Mouse (Mus musculus): ENCODE measurements around the gene Clic3. TPM values are rescaled to one million over a fixed set of nuclear protein-coding genes. Genes with fewer than 3 reads are reported as not detected.
A peak's percentile ranks its signal among the peaks of the same experiment; 100 is the strongest.

Gene Clic3
- polyA plus RNA-seq, 1 experiment from 2014 or later, result 1.1 TPM

GRCm38 (mm10) chr2:25429435-25430180, 27.0 kb upstream of the Clic3 start:
- no peak overlapping the region for H3K27ac ChIP-seq
- 68% methylated on average over 5 of the region's 5 CpGs for WGBS
- H3K36me3 ChIP-seq (replicated peaks), result peaks cover 2% of the 10 kb centered on the region
- peaks cover 36% of the 10 kb centered on the region for H3K27me3 ChIP-seq
- peak overlapping the region; percentile 72 for H3K4me3 ChIP-seq (replicated peaks)
- H3K4me2 ChIP-seq, result peak overlapping the region; percentile 79
- H3K9me3 ChIP-seq, result no peaks in the 10 kb centered on the region
- peak overlapping the region; percentile 77 for H3K9ac ChIP-seq
- H3K4me1 ChIP-seq, result peaks cover 22% of the 10 kb centered on the region
- no peak for ATAC-seq (ENCODE audit: low FRiP score)

- H3K4me2 ChIP-seq, result no peak overlapping the region
- peaks cover 9% of the 10 kb centered on the region for H3K36me3 ChIP-seq (replicated peaks)
- H3K4me1 ChIP-seq, result peaks cover 22% of the 10 kb centered on the region
- H3K9ac ChIP-seq, result 0 out of 2 replicates have a peak overlapping the region, but pooled peaks have one; percentile 77
- no peak overlapping the region for H3K4me3 ChIP-seq (replicated peaks)
- H3K9me3 ChIP-seq, result no peaks in the 10 kb centered on the region
- 66% methylated on average over 17 of the region's 17 CpGs for whole genome bisulfite sequencing
- peaks cover 26% of the 10 kb centered on the region for H3K27me3 ChIP-seq
- no peak for ATAC-seq (ENCODE audit: low FRiP score)
- H3K27ac ChIP-seq, result no peak overlapping the region; the same call in 1 of the 2 replicates
These were observed 26.0 kb upstream of the Clic3 start for GRCm38 (mm10) chr2:25430395-25431233.

GRCm38 (mm10) chr2:25431308-25431855, 25.3 kb upstream of the Clic3 start:
- peaks cover 22% of the 10 kb centered on the region for H3K4me1 ChIP-seq
- no peak overlapping the region; the same call in 1 of the 2 replicates for H3K27ac ChIP-seq
- H3K27me3 ChIP-seq, result peaks cover 18% of the 10 kb centered on the region; the same call in 1 of the 2 replicates
- no peak overlapping the region for H3K9ac ChIP-seq
- H3K9me3 ChIP-seq, result no peaks in the 10 kb centered on the region
- no peak overlapping the region for H3K4me3 ChIP-seq (replicated peaks)
- no peak for ATAC-seq (ENCODE audit: low FRiP score)
- WGBS, result 74% methylated on average over 6 of the region's 6 CpGs
- H3K4me2 ChIP-seq, result no peak overlapping the region
- peaks cover 14% of the 10 kb centered on the region for H3K36me3 ChIP-seq (replicated peaks)

GRCm38 (mm10) chr2:25432326-25433098, 24.1 kb upstream of the Clic3 start:
- Histone ChIP-seq H3K4me3 (replicated peaks) (no peak overlapping the region), H3K36me3 (replicated peaks) (peaks cover 25% of the 10 kb centered on the region), H3K9me3 (no peaks in the 10 kb centered on the region), H3K4me2 (no peak overlapping the region), H3K4me1 (peaks cover 22% of the 10 kb centered on the region), H3K27me3 (peaks cover 15% of the 10 kb centered on the region; the same call in 1 of the 2 replicates), H3K9ac (no peak overlapping the region), H3K27ac (no peak overlapping the region)
- no peak for ATAC-seq (ENCODE audit: low FRiP score)
- WGBS, result 81% methylated on average over 11 of the region's 11 CpGs

DNA sequence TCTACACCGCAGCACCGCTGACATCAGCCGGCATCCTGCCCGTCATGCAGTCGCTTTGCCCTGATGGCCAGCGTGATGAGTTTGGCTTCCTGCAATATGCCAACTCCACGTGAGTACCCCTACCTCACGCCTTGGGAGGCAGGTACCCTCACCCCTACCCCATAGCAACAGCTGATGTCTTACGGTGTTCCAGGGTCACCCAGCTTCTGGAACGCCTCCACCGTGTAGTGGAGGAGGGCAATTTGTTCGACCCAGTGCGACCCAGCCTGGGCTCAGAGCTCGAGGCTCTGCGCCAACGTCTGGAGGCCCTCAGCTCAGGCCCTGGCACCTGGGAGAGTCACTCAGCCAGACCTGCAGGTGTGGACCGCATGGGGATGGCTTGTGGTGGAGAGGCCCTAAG, 23.5 kb upstream of the Clic3 start:
- no peak for ATAC-seq (ENCODE audit: low FRiP score)
- no peak overlapping the region for H3K4me3 ChIP-seq (replicated peaks)
- H3K4me1 ChIP-seq, result peaks cover 22% of the 10 kb centered on the region
- H3K9me3 ChIP-seq, result no peaks in the 10 kb centered on the region
- no peak overlapping the region for H3K9ac ChIP-seq
- H3K4me2 ChIP-seq, result no peak overlapping the region
- peaks cover 15% of the 10 kb centered on the region; the same call in 1 of the 2 replicates for H3K27me3 ChIP-seq
- H3K27ac ChIP-seq, result no peak overlapping the region
- 90% methylated on average over 17 of the region's 17 CpGs for WGBS
- peaks cover 30% of the 10 kb centered on the region for H3K36me3 ChIP-seq (replicated peaks)

DNA sequence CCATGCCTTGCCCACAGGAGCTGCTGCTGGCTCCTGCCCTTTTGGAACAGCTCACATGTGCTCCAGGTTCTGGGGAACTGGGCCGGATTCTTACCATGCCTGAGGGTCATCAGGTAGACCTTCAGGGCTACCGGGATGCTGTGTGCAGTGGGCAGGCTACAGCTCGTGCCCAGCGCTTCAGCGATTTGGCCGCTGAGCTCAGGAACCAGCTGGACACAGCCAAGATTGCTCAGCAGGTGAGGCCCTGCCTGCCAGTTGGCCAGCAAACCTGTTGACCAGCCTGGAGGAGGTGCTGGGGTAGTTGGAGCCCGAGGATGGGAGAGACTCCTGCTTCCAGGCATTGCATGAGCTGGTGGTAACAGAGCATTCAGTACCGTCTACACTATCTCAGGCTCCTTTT, 22.3 kb upstream of the Clic3 start:
- no peak overlapping the region for H3K4me2 ChIP-seq
- H3K36me3 ChIP-seq (replicated peaks), result peaks cover 42% of the 10 kb centered on the region
- 85% methylated on average over 8 of the region's 8 CpGs for WGBS
- H3K27ac ChIP-seq, result no peak overlapping the region
- no peak overlapping the region for H3K9ac ChIP-seq
- no peak for ATAC-seq (ENCODE audit: low FRiP score)
- peaks cover 17% of the 10 kb centered on the region for H3K4me1 ChIP-seq
- H3K27me3 ChIP-seq, result peaks cover 13% of the 10 kb centered on the region; the same call in 1 of the 2 replicates
- no peak overlapping the region for H3K4me3 ChIP-seq (replicated peaks)
- no peaks in the 10 kb centered on the region for H3K9me3 ChIP-seq

DNA sequence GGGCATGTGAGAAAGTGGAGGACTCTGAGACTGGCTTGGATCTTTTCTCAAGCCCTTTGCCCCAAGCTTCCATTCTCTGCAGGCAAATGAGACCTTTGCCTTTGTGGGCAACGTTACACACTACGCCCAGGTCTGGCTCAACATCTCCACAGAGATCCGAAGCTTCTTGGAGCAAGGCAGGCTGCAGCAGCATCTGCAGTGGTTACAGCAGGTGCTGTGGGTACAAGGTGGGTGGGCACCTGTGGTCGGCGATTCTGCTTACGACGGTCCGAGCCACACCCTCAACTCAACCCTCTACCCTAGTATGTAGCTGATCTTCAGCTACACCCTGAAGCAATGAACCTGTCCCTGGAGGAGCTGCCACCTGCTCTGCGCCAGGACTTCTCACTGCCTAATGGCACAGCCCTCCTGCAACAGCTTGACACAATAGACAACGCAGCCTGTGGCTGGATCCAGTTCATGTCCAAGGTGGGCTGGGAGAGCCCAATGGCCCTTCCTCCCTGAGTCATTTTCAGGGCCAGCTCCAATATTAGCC, 20.3 kb upstream of the Clic3 start:
- peaks cover 59% of the 10 kb centered on the region for H3K36me3 ChIP-seq (replicated peaks)
- no peak overlapping the region for H3K4me2 ChIP-seq
- ATAC-seq (ENCODE audit: low FRiP score), result no peak
- no peaks in the 10 kb centered on the region for H3K9me3 ChIP-seq
- WGBS, result 94% methylated on average over 10 of the region's 10 CpGs
- H3K9ac ChIP-seq, result no peak overlapping the region
- no peak overlapping the region for H3K27ac ChIP-seq
- H3K4me3 ChIP-seq (replicated peaks), result no peak overlapping the region
- no peaks in the 10 kb centered on the region for H3K4me1 ChIP-seq
- H3K27me3 ChIP-seq, result no peaks in the 10 kb centered on the region

GRCm38 (mm10) chr2:25441067-25441466, 15.6 kb upstream of the Clic3 start:
- H3K4me2 ChIP-seq, result no peak overlapping the region
- H3K4me1 ChIP-seq, result no peaks in the 10 kb centered on the region
- H3K9ac ChIP-seq, result no peak overlapping the region
- H3K27ac ChIP-seq, result no peak overlapping the region
- peaks cover 94% of the 10 kb centered on the region for H3K36me3 ChIP-seq (replicated peaks)
- H3K4me3 ChIP-seq (replicated peaks), result no peak overlapping the region
- 90% methylated on average over 20 of the region's 20 CpGs for WGBS
- H3K9me3 ChIP-seq, result no peaks in the 10 kb centered on the region
- ATAC-seq (ENCODE audit: low FRiP score), result no peak
- H3K27me3 ChIP-seq, result no peaks in the 10 kb centered on the region

DNA sequence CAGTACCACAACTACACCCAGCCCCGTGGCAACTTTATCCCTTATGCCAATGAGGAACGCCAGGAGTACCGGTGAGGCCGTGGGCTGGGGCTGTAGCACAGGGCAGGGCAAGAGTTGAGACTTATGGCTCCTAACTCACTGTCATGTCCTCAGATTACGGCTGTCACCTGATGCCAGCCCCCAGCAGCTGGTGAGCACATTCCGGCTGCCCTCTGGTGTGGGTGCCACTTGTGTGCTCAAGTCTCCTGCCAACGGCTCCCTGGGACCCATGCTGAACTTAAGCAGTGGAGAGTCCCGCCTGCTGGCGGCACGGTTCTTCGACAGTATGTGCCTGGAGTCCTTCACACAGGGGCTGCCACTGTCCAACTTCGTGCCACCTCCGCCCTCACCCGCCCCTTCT, 14.0 kb upstream of the Clic3 start:
- no peaks in the 10 kb centered on the region for H3K27me3 ChIP-seq
- H3K4me2 ChIP-seq, result no peak overlapping the region
- 97% methylated on average over 14 of the region's 14 CpGs for WGBS
- H3K27ac ChIP-seq, result no peak overlapping the region
- peaks cover 95% of the 10 kb centered on the region for H3K36me3 ChIP-seq (replicated peaks)
- H3K4me3 ChIP-seq (replicated peaks), result no peak overlapping the region
- no peaks in the 10 kb centered on the region for H3K4me1 ChIP-seq
- no peak overlapping the region for H3K9ac ChIP-seq
- no peaks in the 10 kb centered on the region for H3K9me3 ChIP-seq
- ATAC-seq (ENCODE audit: low FRiP score), result no peak

DNA sequence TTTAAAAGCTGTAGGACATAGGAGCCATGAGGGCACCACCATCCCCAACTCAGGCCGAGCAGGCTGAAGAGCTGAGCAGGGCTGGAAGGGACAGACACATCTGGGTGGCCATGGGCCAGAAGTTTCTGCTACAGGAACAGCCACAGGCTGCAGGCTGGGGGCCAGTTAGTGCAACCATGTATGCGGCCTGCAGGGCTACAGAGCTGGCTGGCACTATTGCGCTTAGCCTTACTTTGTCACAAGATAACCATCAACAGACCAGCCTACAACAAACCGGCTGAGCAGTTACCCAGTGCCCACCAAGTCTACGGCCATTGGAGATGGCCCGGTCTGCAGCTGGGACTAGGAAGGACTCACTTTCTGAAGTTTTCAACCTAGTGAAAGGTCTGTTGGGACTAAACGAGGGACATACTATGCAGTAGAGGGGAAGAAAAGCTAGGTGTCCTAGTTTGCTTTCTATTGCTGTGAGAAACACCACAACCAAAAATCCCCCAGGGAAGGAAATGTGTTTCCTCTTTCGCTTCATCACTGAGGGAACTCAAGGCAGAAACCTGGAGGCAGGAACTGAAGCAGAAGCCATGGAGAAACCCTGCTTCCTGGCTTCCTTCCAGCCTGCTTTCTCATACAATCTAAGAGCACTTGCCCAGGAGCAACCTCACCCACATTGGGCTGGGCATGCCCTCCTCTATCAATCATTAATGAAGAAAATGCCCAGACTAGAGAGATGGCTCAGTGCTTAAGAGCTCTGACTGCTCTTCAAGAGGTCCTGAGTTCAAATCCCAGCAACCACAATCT, 5.6 kb upstream of the Clic3 start:
- WGBS, result 84% methylated on average over 8 of the region's 8 CpGs

DNA sequence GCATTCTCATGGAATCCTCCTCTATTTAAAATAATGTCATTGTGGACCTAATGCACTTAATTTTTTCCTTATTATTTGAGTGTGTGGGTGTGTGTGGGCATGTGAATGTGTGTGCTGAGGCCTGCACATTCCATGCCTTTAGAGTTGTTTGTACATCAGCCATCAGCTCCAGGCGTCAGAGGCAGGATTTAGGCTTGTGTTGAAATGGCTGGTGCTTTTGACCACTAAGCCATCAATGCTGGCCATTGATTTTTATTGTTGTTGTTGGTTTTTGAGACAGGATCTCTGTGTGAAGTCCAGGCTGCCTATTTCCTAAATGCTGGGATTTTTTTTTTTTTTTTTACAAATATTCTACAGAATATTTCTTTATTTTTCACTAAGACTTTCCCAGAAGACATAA, 3.7 kb upstream of the Clic3 start:
- no peaks in the 10 kb centered on the region for H3K9me3 ChIP-seq
- ATAC-seq (ENCODE audit: low FRiP score), result no peak
- H3K27me3 ChIP-seq, result no peaks in the 10 kb centered on the region; the same call in 1 of the 2 replicates
- no peak overlapping the region for H3K9ac ChIP-seq
- 61% methylated on average over 1 of the region's 1 CpGs for WGBS
- H3K4me1 ChIP-seq, result no peaks in the 10 kb centered on the region
- H3K4me3 ChIP-seq (replicated peaks), result no peak overlapping the region
- H3K4me2 ChIP-seq, result no peak overlapping the region
- H3K36me3 ChIP-seq (replicated peaks), result peaks cover 3% of the 10 kb centered on the region
- H3K27ac ChIP-seq, result no peak overlapping the region

More for the DNA sequence above, 5.6 kb upstream of the Clic3 start:
- Histone ChIP-seq H3K9me3 (no peaks in the 10 kb centered on the region), H3K4me3 (replicated peaks) (no peak overlapping the region), H3K27ac (no peak overlapping the region), H3K4me1 (no peaks in the 10 kb centered on the region), H3K27me3 (no peaks in the 10 kb centered on the region), H3K4me2 (no peak overlapping the region), H3K36me3 (replicated peaks) (peaks cover 22% of the 10 kb centered on the region), H3K9ac (no peak overlapping the region)
- ATAC-seq (ENCODE audit: low FRiP score), result no peak
